In genomic region chr17:70932565-70932964, GRCm38 (mm10) we compare ENCODE assay signal across 27 mouse cellular contexts.
DNase-seq lines count a peak whose midpoint lies in the region; ATAC-seq and TF ChIP-seq lines count a peak whose summit lies in the region.
"Had no signal": no experiment of that assay in that cellular context is flagged by ENCODE, and none has a peak within 500 bp of the region (broad histone marks: within the 10 kb centered on the region; RNA-seq: fewer than 3 reads in every experiment).

No protein-coding gene starts in this region.

- no peak overlapping the region for H3K4me2 ChIP-seq in forebrain, embryonic 16.5 days (ENCODE audit: low read length)
- no peak overlapping the region for H3K4me2 ChIP-seq in hindbrain, embryonic 11.5 days (replicated peaks; ENCODE audit: low read depth, low read length)
- H3K4me2 ChIP-seq: embryonic facial prominence, embryonic 12.5 days; embryonic facial prominence, embryonic 15.5 days; heart, embryonic 13.5 days; hindbrain, embryonic 12.5 days; hindbrain, embryonic 15.5 days had no signal

- no peak for DNase-seq in forebrain, embryonic 10.5 days (ENCODE audit: extremely low spot score, low spot score)
- peak; percentile 14 for DNase-seq in brain, embryonic 14.5 days (ENCODE audit: low read depth)
- DNase-seq in hindbrain, embryonic 11.5 days (ENCODE audit: low spot score) = no peak
- DNase-seq: adrenal gland, adult 8-10 months; adrenal gland, postnatal 25 days; cerebellum, adult 2 months; cerebellum, adult 9-11 months; cerebellum, postnatal 25 days; gastrocnemius, adult 2 months; gastrocnemius, postnatal 14 days; heart, adult 2 months; heart, postnatal 14 days; heart, postnatal 4 days; kidney, adult 2 months had no signal

- H3K4me3 ChIP-seq in forebrain, embryonic 16.5 days (replicated peaks; ENCODE audit: low read length) = no peak overlapping the region
- no peak overlapping the region for H3K4me3 ChIP-seq in forebrain, embryonic 10.5 days
- peak overlapping the region; percentile 0 for H3K4me3 ChIP-seq in megakaryocyte, embryonic 14.5 days (replicated peaks)
- H3K4me3 ChIP-seq in hindbrain, embryonic 11.5 days (ENCODE audit: low read depth, low read length) = no peak overlapping the region
- H3K4me3 ChIP-seq: embryonic facial prominence, embryonic 12.5 days; embryonic facial prominence, embryonic 15.5 days; erythroblast, embryonic 14.5 days; gastrocnemius, adult 2 months; heart, adult 2 months; heart, embryonic 10.5 days; heart, embryonic 13.5 days; hindbrain, embryonic 12.5 days; hindbrain, embryonic 15.5 days had no signal

- TF ChIP-seq CTCF in brain, embryonic 14.5 days (IDR thresholded peaks at IDR 0.05; ENCODE audit: borderline replicate concordance, extremely low read depth, insufficient read depth, insufficient read length) = no peak

- H3K9me3 ChIP-seq in forebrain, embryonic 16.5 days (ENCODE audit: control insufficient read depth, low read length) = no peaks in the 10 kb centered on the region
- no peaks in the 10 kb centered on the region for H3K9me3 ChIP-seq in forebrain, embryonic 10.5 days
- H3K9me3 ChIP-seq in megakaryocyte, embryonic 14.5 days = peaks cover 3% of the 10 kb centered on the region; the same call in 1 of the 2 replicates
- H3K9me3 ChIP-seq in hindbrain, embryonic 11.5 days (ENCODE audit: control insufficient read depth, low read length) = no peaks in the 10 kb centered on the region
- H3K9me3 ChIP-seq: embryonic facial prominence, embryonic 12.5 days; embryonic facial prominence, embryonic 15.5 days; heart, embryonic 10.5 days; heart, embryonic 13.5 days; hindbrain, embryonic 12.5 days; hindbrain, embryonic 15.5 days had no signal

- H3K27ac ChIP-seq in forebrain, embryonic 16.5 days (ENCODE audit: low read length) = no peak overlapping the region
- no peak overlapping the region for H3K27ac ChIP-seq in forebrain, embryonic 10.5 days
- no peak overlapping the region for H3K27ac ChIP-seq in hindbrain, embryonic 11.5 days (ENCODE audit: low read depth, low read length)
- H3K27ac ChIP-seq: embryonic facial prominence, embryonic 12.5 days; embryonic facial prominence, embryonic 15.5 days; gastrocnemius, adult 2 months; heart, adult 2 months; heart, embryonic 10.5 days; heart, embryonic 13.5 days; hindbrain, embryonic 12.5 days; hindbrain, embryonic 15.5 days had no signal

- peak; percentile 36 for ATAC-seq in forebrain, embryonic 16.5 days
- no peak for ATAC-seq in megakaryocyte, adult 5-6 weeks (ENCODE audit: poor library complexity, severe bottlenecking)
- no peak for ATAC-seq in hindbrain, embryonic 11.5 days (ENCODE audit: low FRiP score)
- ATAC-seq: activated CD4-positive, CD25-positive, alpha-beta regulatory T cell, adult 4 months; CD4-positive, CD25-positive, alpha-beta regulatory T cell, adult 4 months; intestine, postnatal 0 days had no signal

- H3K27me3 ChIP-seq in forebrain, embryonic 16.5 days (replicated peaks; ENCODE audit: control insufficient read depth, insufficient read depth, low read length) = no peaks in the 10 kb centered on the region
- no peaks in the 10 kb centered on the region for H3K27me3 ChIP-seq in forebrain, embryonic 10.5 days (ENCODE audit: poor library complexity, severe bottlenecking)
- peaks cover 2% of the 10 kb centered on the region for H3K27me3 ChIP-seq in megakaryocyte, embryonic 14.5 days (replicated peaks)
- no peaks in the 10 kb centered on the region for H3K27me3 ChIP-seq in hindbrain, embryonic 11.5 days (ENCODE audit: control insufficient read depth, insufficient read depth, low read length)
- H3K27me3 ChIP-seq: embryonic facial prominence, embryonic 12.5 days; embryonic facial prominence, embryonic 15.5 days; heart, embryonic 13.5 days; hindbrain, embryonic 12.5 days; hindbrain, embryonic 15.5 days had no signal

- no peaks in the 10 kb centered on the region for H3K4me1 ChIP-seq in forebrain, embryonic 16.5 days (replicated peaks; ENCODE audit: control insufficient read depth, insufficient read depth, low read length)
- no peaks in the 10 kb centered on the region for H3K4me1 ChIP-seq in forebrain, embryonic 10.5 days
- peaks cover 9% of the 10 kb centered on the region for H3K4me1 ChIP-seq in megakaryocyte, embryonic 14.5 days
- no peaks in the 10 kb centered on the region for H3K4me1 ChIP-seq in hindbrain, embryonic 11.5 days (replicated peaks; ENCODE audit: control insufficient read depth, insufficient read depth, low read length)
- H3K4me1 ChIP-seq: embryonic facial prominence, embryonic 12.5 days; embryonic facial prominence, embryonic 15.5 days; heart, embryonic 10.5 days; heart, embryonic 13.5 days; hindbrain, embryonic 12.5 days; hindbrain, embryonic 15.5 days had no signal

- no peak overlapping the region for H3K9ac ChIP-seq in forebrain, embryonic 16.5 days (replicated peaks; ENCODE audit: low read depth, low read length)
- no peak overlapping the region for H3K9ac ChIP-seq in hindbrain, embryonic 11.5 days (ENCODE audit: low read depth, low read length)
- H3K9ac ChIP-seq: embryonic facial prominence, embryonic 12.5 days; embryonic facial prominence, embryonic 15.5 days; heart, embryonic 13.5 days; hindbrain, embryonic 12.5 days; hindbrain, embryonic 15.5 days had no signal

- no peak for TF ChIP-seq POLR2A in brain, embryonic 14.5 days (IDR thresholded peaks at IDR 0.05; ENCODE audit: borderline replicate concordance, extremely low read depth, insufficient read depth, insufficient read length, poor library complexity, severe bottlenecking)

- H3K36me3 ChIP-seq in forebrain, embryonic 16.5 days (ENCODE audit: control insufficient read depth, insufficient read depth) = no peaks in the 10 kb centered on the region
- no peaks in the 10 kb centered on the region for H3K36me3 ChIP-seq in forebrain, embryonic 10.5 days (replicated peaks)
- H3K36me3 ChIP-seq in megakaryocyte, embryonic 14.5 days (replicated peaks; ENCODE audit: low read length) = no peaks in the 10 kb centered on the region
- H3K36me3 ChIP-seq in hindbrain, embryonic 11.5 days (ENCODE audit: control insufficient read depth, insufficient read depth, low read length) = no peaks in the 10 kb centered on the region
- H3K36me3 ChIP-seq: embryonic facial prominence, embryonic 12.5 days; embryonic facial prominence, embryonic 15.5 days; heart, embryonic 10.5 days; heart, embryonic 13.5 days; hindbrain, embryonic 12.5 days; hindbrain, embryonic 15.5 days had no signal
